ENCODE assay signal across 31 mouse cellular contexts in the genomic region with DNA sequence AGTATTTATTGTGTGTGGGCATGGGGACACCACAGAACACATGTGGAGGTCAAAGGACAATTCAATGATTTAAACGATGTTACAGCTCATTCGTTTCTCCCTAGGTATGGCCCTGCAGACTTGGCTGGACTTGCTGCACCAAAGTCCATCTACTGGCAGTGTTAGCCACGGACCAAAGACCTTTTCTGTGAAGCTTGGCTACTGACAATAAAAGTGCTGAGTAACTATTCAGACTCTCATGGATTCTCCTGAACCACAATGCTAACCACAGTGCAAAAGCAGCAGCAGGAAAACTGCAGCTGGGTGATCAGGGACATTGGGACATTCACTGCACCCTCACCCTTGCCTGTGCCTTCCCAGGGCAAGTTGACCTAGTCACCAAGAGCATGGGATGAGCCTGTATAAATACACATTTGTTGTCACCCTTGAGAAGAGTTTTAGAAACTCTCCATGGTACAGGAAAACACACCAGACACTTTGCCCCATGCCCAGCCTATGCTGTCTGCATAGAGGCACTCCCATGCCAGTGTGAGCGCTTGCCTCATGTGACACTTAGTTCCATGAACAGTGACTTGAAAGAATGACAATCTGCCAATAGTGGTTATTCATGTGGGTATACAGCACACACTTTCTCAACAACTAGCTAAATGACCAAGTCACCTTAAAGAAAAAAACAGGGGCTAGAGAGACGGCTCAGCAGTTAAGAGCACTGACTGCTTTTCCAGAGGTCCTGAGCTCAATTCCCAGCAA.
DNase-seq lines count a peak whose midpoint lies in the region; ATAC-seq and TF ChIP-seq lines count a peak whose summit lies in the region.
"Had no signal": no experiment of that assay in that cellular context is flagged by ENCODE, and none has a peak within 500 bp of the region (broad histone marks: within the 10 kb centered on the region; RNA-seq: fewer than 3 reads in every experiment).

No protein-coding gene starts in this region.

- no peak for ATAC-seq in kidney, embryonic 15.5 days (replicated peaks; ENCODE audit: low FRiP score)
- ATAC-seq in liver, postnatal 0 days = peak; percentile 44
- ATAC-seq in liver, embryonic 11.5 days (replicated peaks; ENCODE audit: low FRiP score) = no peak
- ATAC-seq in kidney, postnatal 0 days (replicated peaks; ENCODE audit: low FRiP score, low read depth) = peak; percentile 54
- ATAC-seq: forebrain, embryonic 14.5 days; inflammation-experienced regulatory T-cells, adult 6 months; midbrain, embryonic 13.5 days had no signal

- no peaks in the 10 kb centered on the region for H3K4me1 ChIP-seq in kidney, embryonic 15.5 days
- H3K4me1 ChIP-seq in liver, postnatal 0 days (ENCODE audit: insufficient read depth) = 0 out of 2 replicates have a peak, but pooled peaks cover 2% of the 10 kb centered on the region
- no peaks in the 10 kb centered on the region for H3K4me1 ChIP-seq in liver, embryonic 11.5 days (replicated peaks; ENCODE audit: control insufficient read depth, insufficient read depth, low read length)
- H3K4me1 ChIP-seq in kidney, postnatal 0 days (replicated peaks; ENCODE audit: insufficient read depth, low read length) = no peaks in the 10 kb centered on the region
- H3K4me1 ChIP-seq in limb, embryonic 10.5 days = no peaks in the 10 kb centered on the region; the same call in 1 of the 2 replicates
- H3K4me1 ChIP-seq in thymus, adult 2 months (replicated peaks; ENCODE audit: control insufficient read depth, insufficient read depth, low read length) = no peaks in the 10 kb centered on the region
- H3K4me1 ChIP-seq: heart, embryonic 12.5 days; hindbrain, embryonic 10.5 days; hindbrain, embryonic 15.5 days; limb, embryonic 15.5 days; midbrain, embryonic 13.5 days; neural tube, embryonic 13.5 days; stomach, embryonic 15.5 days had no signal

- WGBS in kidney, embryonic 15.5 days = 76% methylated on average over 5 of the region's 5 CpGs
- 60% methylated on average over 5 of the region's 5 CpGs for WGBS in liver, postnatal 0 days (ENCODE audit: insufficient replicate concordance)
- WGBS in liver, embryonic 11.5 days = 81% methylated on average over 5 of the region's 5 CpGs
- WGBS in kidney, postnatal 0 days = 75% methylated on average over 5 of the region's 5 CpGs
- WGBS in limb, embryonic 10.5 days = 73% methylated on average over 5 of the region's 5 CpGs
- WGBS in thymus, adult 2 months = 86% methylated on average over 5 of the region's 5 CpGs

- no peak overlapping the region for H3K9ac ChIP-seq in kidney, embryonic 15.5 days
- H3K9ac ChIP-seq in liver, postnatal 0 days (replicated peaks) = no peak overlapping the region
- H3K9ac ChIP-seq in liver, embryonic 11.5 days (ENCODE audit: low read depth, low read length) = no peak overlapping the region
- H3K9ac ChIP-seq in kidney, postnatal 0 days (ENCODE audit: low read depth, low read length) = no peak overlapping the region
- H3K9ac ChIP-seq: heart, embryonic 12.5 days; hindbrain, embryonic 15.5 days; limb, embryonic 15.5 days; midbrain, embryonic 13.5 days; neural tube, embryonic 13.5 days; stomach, embryonic 15.5 days had no signal

- H3K9me3 ChIP-seq in kidney, embryonic 15.5 days (replicated peaks) = no peaks in the 10 kb centered on the region
- no peaks in the 10 kb centered on the region for H3K9me3 ChIP-seq in liver, postnatal 0 days (ENCODE audit: low read length)
- no peaks in the 10 kb centered on the region for H3K9me3 ChIP-seq in liver, embryonic 11.5 days (ENCODE audit: control insufficient read depth, low read length)
- no peaks in the 10 kb centered on the region for H3K9me3 ChIP-seq in kidney, postnatal 0 days (replicated peaks; ENCODE audit: low read length)
- no peaks in the 10 kb centered on the region for H3K9me3 ChIP-seq in limb, embryonic 10.5 days (replicated peaks)
- H3K9me3 ChIP-seq: heart, embryonic 12.5 days; hindbrain, embryonic 10.5 days; hindbrain, embryonic 15.5 days; limb, embryonic 15.5 days; midbrain, embryonic 13.5 days; neural tube, embryonic 13.5 days; stomach, embryonic 15.5 days had no signal

- no peak for TF ChIP-seq POLR2A in thymus, adult 2 months (IDR thresholded peaks at IDR 0.05; ENCODE audit: control insufficient read depth, extremely low read depth, insufficient read depth, low read length, poor library complexity)

- H3K4me2 ChIP-seq in kidney, embryonic 15.5 days = no peak overlapping the region
- no peak overlapping the region for H3K4me2 ChIP-seq in liver, postnatal 0 days (ENCODE audit: low read depth, low read length)
- no peak overlapping the region for H3K4me2 ChIP-seq in liver, embryonic 11.5 days
- no peak overlapping the region for H3K4me2 ChIP-seq in kidney, postnatal 0 days (ENCODE audit: low read length)
- H3K4me2 ChIP-seq: heart, embryonic 12.5 days; hindbrain, embryonic 15.5 days; limb, embryonic 15.5 days; midbrain, embryonic 13.5 days; neural tube, embryonic 13.5 days; stomach, embryonic 15.5 days had no signal

- H3K27ac ChIP-seq in kidney, embryonic 15.5 days = no peak overlapping the region
- H3K27ac ChIP-seq in liver, postnatal 0 days (ENCODE audit: low read depth) = no peak overlapping the region
- H3K27ac ChIP-seq in liver, embryonic 11.5 days (ENCODE audit: low read depth, low read length) = no peak overlapping the region
- peak overlapping the region; percentile 22; the same call in 1 of the 2 replicates for H3K27ac ChIP-seq in kidney, postnatal 0 days
- no peak overlapping the region for H3K27ac ChIP-seq in limb, embryonic 10.5 days
- no peak overlapping the region for H3K27ac ChIP-seq in thymus, adult 2 months (ENCODE audit: control insufficient read depth, insufficient read depth, low read length)
- H3K27ac ChIP-seq: hindbrain, embryonic 10.5 days; hindbrain, embryonic 15.5 days; layer of hippocampus, adult 2 months; left cerebral cortex, adult 2 months; limb, embryonic 15.5 days; macrophage; midbrain, embryonic 13.5 days; neural tube, embryonic 13.5 days; stomach, embryonic 15.5 days had no signal

- TF ChIP-seq CTCF in liver, postnatal 0 days (IDR thresholded peaks at IDR 0.05; ENCODE audit: low read depth) = no peak
- TF ChIP-seq CTCF in kidney, postnatal 0 days (IDR thresholded peaks at IDR 0.05; ENCODE audit: low read depth) = no peak
- TF ChIP-seq CTCF in thymus, adult 2 months (IDR thresholded peaks at IDR 0.05; ENCODE audit: borderline replicate concordance, control insufficient read depth, extremely low read depth, insufficient read depth, low read length, poor library complexity) = no peak

- H3K36me3 ChIP-seq in kidney, embryonic 15.5 days = no peaks in the 10 kb centered on the region; the same call in 1 of the 2 replicates
- H3K36me3 ChIP-seq in liver, postnatal 0 days (replicated peaks; ENCODE audit: insufficient read depth, low read length) = no peaks in the 10 kb centered on the region
- no peaks in the 10 kb centered on the region for H3K36me3 ChIP-seq in liver, embryonic 11.5 days (ENCODE audit: control insufficient read depth, insufficient read depth, low read length)
- no peaks in the 10 kb centered on the region for H3K36me3 ChIP-seq in kidney, postnatal 0 days (ENCODE audit: insufficient read depth, low read length)
- peaks cover 11% of the 10 kb centered on the region; the same call in 1 of the 2 replicates for H3K36me3 ChIP-seq in limb, embryonic 10.5 days
- H3K36me3 ChIP-seq in thymus, adult 2 months (ENCODE audit: control insufficient read depth, insufficient read depth, low read length) = no peaks in the 10 kb centered on the region
- H3K36me3 ChIP-seq: hindbrain, embryonic 10.5 days; hindbrain, embryonic 15.5 days; limb, embryonic 15.5 days; neural tube, embryonic 13.5 days; stomach, embryonic 15.5 days had no signal

- no peak for TF ChIP-seq EP300 in liver, postnatal 0 days (IDR thresholded peaks at IDR 0.05; ENCODE audit: low read depth)

- H3K27me3 ChIP-seq in kidney, embryonic 15.5 days = no peaks in the 10 kb centered on the region
- H3K27me3 ChIP-seq in liver, postnatal 0 days (ENCODE audit: insufficient read depth, low read length) = no peaks in the 10 kb centered on the region
- no peaks in the 10 kb centered on the region for H3K27me3 ChIP-seq in liver, embryonic 11.5 days (replicated peaks; ENCODE audit: control insufficient read depth, insufficient read depth, low read length)
- H3K27me3 ChIP-seq in kidney, postnatal 0 days (ENCODE audit: insufficient read depth, low read length) = no peaks in the 10 kb centered on the region
- no peaks in the 10 kb centered on the region for H3K27me3 ChIP-seq in limb, embryonic 10.5 days (ENCODE audit: low read depth, poor library complexity, severe bottlenecking)
- no peaks in the 10 kb centered on the region for H3K27me3 ChIP-seq in thymus, adult 2 months (ENCODE audit: control insufficient read depth, insufficient read depth, low read length)
- H3K27me3 ChIP-seq: CH12.LX; heart, embryonic 12.5 days; hindbrain, embryonic 15.5 days; limb, embryonic 15.5 days; midbrain, embryonic 13.5 days; neural tube, embryonic 13.5 days; stomach, embryonic 15.5 days had no signal

- peak; percentile 47 for DNase-seq in kidney, adult 18-20 months
- no peak for DNase-seq in liver, postnatal 0 days
- DNase-seq in liver, embryonic 11.5 days (ENCODE audit: low spot score) = no peak
- DNase-seq in kidney, postnatal 0 days (ENCODE audit: low spot score) = no peak
- DNase-seq in limb, embryonic 10.5 days (ENCODE audit: low spot score) = peak; percentile 12
- DNase-seq in right cerebral cortex, postnatal 14 days = no peak
- DNase-seq in thymus, adult 2 months = no peak
- DNase-seq: adrenal gland, postnatal 10 days; cerebellum, adult 8-10 months; cerebellum, postnatal 25 days; gastrocnemius, postnatal 25 days; heart, adult 18-20 months; left cerebral cortex, postnatal 4 days; lung, adult 2 months; lung, postnatal 10 days; right cerebral cortex, postnatal 25 days; thymus, postnatal 14 days had no signal

- no peak overlapping the region for H3K4me3 ChIP-seq in kidney, embryonic 15.5 days (replicated peaks)
- no peak overlapping the region for H3K4me3 ChIP-seq in liver, postnatal 0 days (ENCODE audit: low read depth, low read length)
- no peak overlapping the region for H3K4me3 ChIP-seq in liver, embryonic 11.5 days (ENCODE audit: low read depth, low read length)
- H3K4me3 ChIP-seq in kidney, postnatal 0 days (replicated peaks; ENCODE audit: low read depth, low read length) = no peak overlapping the region
- H3K4me3 ChIP-seq in limb, embryonic 10.5 days = no peak overlapping the region
- no peak overlapping the region for H3K4me3 ChIP-seq in thymus, adult 2 months (ENCODE audit: control insufficient read depth, insufficient read depth, low read length)
- H3K4me3 ChIP-seq: heart, embryonic 12.5 days; hindbrain, embryonic 10.5 days; hindbrain, embryonic 15.5 days; layer of hippocampus, adult 2 months; left cerebral cortex, adult 2 months; limb, embryonic 15.5 days; midbrain, embryonic 13.5 days; neural tube, embryonic 13.5 days; stomach, embryonic 15.5 days had no signal

Comparison
In these comparisons a context has a peak if more than half of its experiments do, and no peak if none do; other contexts are left out.
1. DNase-seq: peak in kidney, adult 18-20 months (single experiment) and limb, embryonic 10.5 days (single experiment); none in liver, postnatal 0 days (single experiment), liver, embryonic 11.5 days (single experiment), kidney, postnatal 0 days (single experiment), right cerebral cortex, postnatal 14 days (single experiment) and thymus, adult 2 months (single experiment).
2. ATAC-seq: peak in liver, postnatal 0 days (single experiment) and kidney, postnatal 0 days (single experiment); none in kidney, embryonic 15.5 days (single experiment) and liver, embryonic 11.5 days (single experiment).